Mouse (Mus musculus) midbrain, embryonic 12.5 days (tissue): ENCODE data around the gene Dock2. TPM values are rescaled to one million over a fixed set of nuclear protein-coding genes. Genes with fewer than 3 reads are reported as not detected.
"Not testable (repeated sequence)": the region's sequence is repeated elsewhere in the genome, so short reads cannot be mapped to it uniquely, and the experiment has no call there.

ENCODE experiments used
- ATAC-seq: fragments of 200-750 bp; cut with Nextera tagmentation; 2 replicates; pipeline ENCODE4 v1.8.0; 2017; ENCODE audit warnings: low read depth, moderate TSS enrichment, moderate library complexity; ENCODE audit not compliant: low FRiP score
- H3K27ac ChIP-seq: fragments of 300-500 bp; sonication (generic); replicated peaks from 2 replicates; pipeline ENCODE4 v1.5.1; 2016; ENCODE audit warnings: mild to moderate bottlenecking
- H3K27me3 ChIP-seq: fragments of 300-500 bp; sonication (generic); 2 replicates; pipeline ENCODE4 v1.6.1; 2016; ENCODE audit warnings: mild to moderate bottlenecking
- H3K36me3 ChIP-seq: fragments of 300-500 bp; sonication (generic); 2 replicates; pipeline ENCODE4 v1.6.1; 2016
- H3K4me1 ChIP-seq: fragments of 300-500 bp; sonication (generic); 2 replicates; pipeline ENCODE4 v1.6.1; 2016
- H3K4me2 ChIP-seq: fragments of 300-500 bp; sonication (generic); replicated peaks from 2 replicates; pipeline ENCODE4 v1.6.1; 2016; ENCODE audit warnings: mild to moderate bottlenecking, moderate library complexity
- H3K4me3 ChIP-seq: fragments of 300-500 bp; sonication (generic); 2 replicates; pipeline ENCODE4 v1.5.1; 2016; ENCODE audit warnings: mild to moderate bottlenecking
- H3K9ac ChIP-seq: fragments of 300-500 bp; sonication (generic); replicated peaks from 2 replicates; pipeline ENCODE4 v1.6.1; 2016; ENCODE audit warnings: mild to moderate bottlenecking, moderate library complexity
- H3K9me3 ChIP-seq: fragments of 300-500 bp; sonication (generic); 2 replicates; pipeline ENCODE4 v1.6.1; 2016; ENCODE audit warnings: mild to moderate bottlenecking
- WGBS: fragments of 180-500 bp; shearing (Covaris S2); methylation state at CpG from one replicate; pipeline ENCODE4 v1.1.7; 2016; 5-methylcytosine and 5-hydroxymethylcytosine counted together
- polyA plus RNA-seq: library from polyadenylated mRNA; unstranded; fragments of >200 nt; fragmentation: Nextera tagmentation; extraction: Ambion mirVana; gene quantifications from 2 replicates; pipeline ENCODE4 v1.2.1, GENCODE M21; 2016

Gene Dock2
- polyA plus RNA-seq = 1.0 and 1.1 TPM in 2 replicates

DNA sequence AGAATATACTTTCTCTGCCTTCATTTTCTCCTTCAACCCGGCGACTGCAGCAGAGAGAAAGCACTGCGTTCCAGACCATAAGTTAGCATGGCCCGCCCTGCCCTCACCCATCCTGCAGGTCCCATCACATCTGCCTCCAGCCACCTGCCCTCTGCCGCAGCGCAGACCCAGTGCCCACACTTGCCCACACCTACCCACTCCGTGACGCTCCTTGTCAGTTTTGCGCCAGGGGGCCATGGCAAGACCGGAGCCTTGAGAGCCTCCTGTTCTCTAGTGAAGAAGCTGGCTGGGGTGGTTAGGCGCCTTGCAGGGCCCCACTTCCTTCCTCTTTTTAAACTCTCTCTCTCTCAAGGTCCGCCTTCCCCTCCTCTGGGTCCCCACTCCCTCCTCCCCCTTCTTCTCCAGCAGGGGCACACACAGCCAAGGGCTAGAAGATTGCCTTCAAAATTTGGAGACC is at the start of gene Dock2:
TSS of gene Dock2 (minus strand) at position 306 of the 457 bp plus-strand sequence.
- Histone ChIP-seq H3K9me3 (no peaks in the 10 kb centered on the region), H3K36me3 (no peaks in the 10 kb centered on the region), H3K27me3 (no peaks in the 10 kb centered on the region), H3K4me3 (no peak within 1 kb of the TSS), H3K4me2 (no peak within 1 kb of the TSS), H3K4me1 (no peaks in the 10 kb centered on the region), H3K27ac (no peak within 1 kb of the TSS), H3K9ac (no peak within 1 kb of the TSS)
- WGBS = 91% methylated on average over 12 of the region's 12 CpGs
- ATAC-seq = no peak

DNA sequence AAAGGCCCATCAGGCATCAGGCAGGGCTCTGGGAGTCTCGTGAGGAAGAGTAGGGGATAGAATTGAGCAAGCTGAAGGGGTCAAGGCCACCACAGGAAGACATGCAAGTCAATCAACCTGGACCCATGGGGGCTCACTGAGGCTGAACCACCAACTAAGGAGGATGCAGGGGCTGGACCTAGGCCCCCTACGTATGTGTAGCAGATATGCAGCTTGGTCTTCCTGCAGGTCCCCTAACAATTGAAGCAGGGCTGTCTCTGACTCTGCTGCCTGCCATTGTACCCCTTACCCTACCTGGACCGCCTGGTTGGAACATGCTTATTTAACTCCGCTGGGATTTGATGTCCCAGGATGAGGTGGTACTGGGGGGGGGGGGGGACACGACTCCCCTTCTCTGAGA is 49.0 kb upstream of the Dock2 start:
- Histone ChIP-seq H3K4me2 (peak overlapping the region; percentile 84), H3K9ac (peak overlapping the region; percentile 72), H3K4me3 (peak overlapping the region; percentile 81), H3K27ac (no peak overlapping the region), H3K27me3 (peaks cover 4% of the 10 kb centered on the region; the same call in 1 of the 2 replicates), H3K4me1 (peaks cover 12% of the 10 kb centered on the region), H3K36me3 (peaks cover 27% of the 10 kb centered on the region), H3K9me3 (no peaks in the 10 kb centered on the region)
- 13% methylated on average over 4 of the region's 5 CpGs for WGBS
- peak; percentile 31 for ATAC-seq

DNA sequence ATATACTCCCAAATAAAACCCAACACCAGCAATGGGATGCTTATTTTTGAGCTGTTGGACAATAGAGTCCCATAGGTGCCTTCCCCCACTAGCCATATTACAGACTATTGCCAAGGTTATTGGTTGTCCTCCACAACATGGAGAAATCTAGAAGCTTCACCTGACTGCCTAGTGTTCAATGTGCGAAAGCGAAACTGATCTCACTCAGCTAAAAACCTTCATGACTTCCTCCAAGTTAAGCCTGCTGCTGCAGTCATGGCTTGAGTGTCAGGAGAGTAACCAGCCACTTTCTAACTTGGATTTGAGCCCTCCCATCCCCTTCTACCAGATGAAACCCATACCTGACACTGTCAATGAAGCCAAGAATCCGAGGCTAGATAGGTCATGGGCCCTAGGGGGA is 44.1 kb upstream of the Dock2 start:
- Histone ChIP-seq H3K4me2 (no peak overlapping the region), H3K4me3 (no peak overlapping the region)

GRCm38 (mm10) chr11:34826940-34827339 is 43.2 kb upstream of the Dock2 start:
- Histone ChIP-seq H3K4me1 (no peaks in the 10 kb centered on the region), H3K36me3 (peaks cover 49% of the 10 kb centered on the region), H3K27ac (no peak overlapping the region), H3K4me3 (no peak overlapping the region), H3K9me3 (no peaks in the 10 kb centered on the region), H3K4me2 (no peak overlapping the region), H3K9ac (no peak overlapping the region), H3K27me3 (no peaks in the 10 kb centered on the region)
- 92% methylated on average over 2 of the region's 2 CpGs for WGBS
- no peak for ATAC-seq

More for the DNA sequence above, 44.1 kb upstream of the Dock2 start:
- Histone ChIP-seq H3K4me1 (peaks cover 6% of the 10 kb centered on the region), H3K27me3 (no peaks in the 10 kb centered on the region), H3K36me3 (peaks cover 43% of the 10 kb centered on the region), H3K9ac (no peak overlapping the region), H3K9me3 (no peaks in the 10 kb centered on the region), H3K27ac (no peak overlapping the region)
- 94% methylated on average over 3 of the region's 3 CpGs for WGBS
- no peak for ATAC-seq

- ATAC-seq = no peak
Measured at GRCm38 (mm10) chr11:34824791-34825190, 41.1 kb upstream of the Dock2 start.

DNA sequence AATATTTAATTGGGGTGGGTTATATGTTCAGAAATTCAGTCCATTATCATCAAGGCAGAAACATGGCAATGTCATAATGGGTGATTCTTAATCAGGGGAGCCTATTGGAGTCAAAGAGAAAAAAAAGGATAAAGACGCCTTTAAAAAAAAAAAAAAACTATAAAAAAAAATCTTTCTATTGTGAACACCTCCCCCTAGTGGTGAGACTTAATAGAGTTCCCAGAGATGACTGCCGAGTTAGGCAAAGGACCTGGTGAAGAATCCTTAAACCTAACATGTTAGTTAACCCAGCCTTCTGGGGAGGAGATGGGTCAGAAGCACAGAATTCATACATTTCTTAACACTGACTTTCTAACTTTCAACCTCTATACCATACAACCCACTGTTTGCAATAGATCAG is 31.1 kb upstream of the Dock2 start:
- peaks cover 53% of the 10 kb centered on the region for H3K36me3 ChIP-seq
- no peaks in the 10 kb centered on the region for H3K4me1 ChIP-seq
- no peaks in the 10 kb centered on the region for H3K9me3 ChIP-seq
- WGBS = 14% methylated on average over 2 of the region's 2 CpGs
- H3K9ac ChIP-seq = no peak overlapping the region
- H3K27me3 ChIP-seq = no peaks in the 10 kb centered on the region
- no peak overlapping the region for H3K4me3 ChIP-seq
- no peak overlapping the region for H3K4me2 ChIP-seq
- no peak overlapping the region for H3K27ac ChIP-seq
- no peak for ATAC-seq

More at GRCm38 (mm10) chr11:34824791-34825190, 41.1 kb upstream of the Dock2 start:
- no peaks in the 10 kb centered on the region for H3K9me3 ChIP-seq
- no peak overlapping the region for H3K4me3 ChIP-seq
- WGBS = 97% methylated on average over 4 of the region's 4 CpGs
- no peak overlapping the region for H3K27ac ChIP-seq
- no peak overlapping the region for H3K9ac ChIP-seq
- peaks cover 51% of the 10 kb centered on the region for H3K36me3 ChIP-seq
- no peaks in the 10 kb centered on the region for H3K4me1 ChIP-seq
- no peaks in the 10 kb centered on the region for H3K27me3 ChIP-seq
- no peak overlapping the region for H3K4me2 ChIP-seq

DNA sequence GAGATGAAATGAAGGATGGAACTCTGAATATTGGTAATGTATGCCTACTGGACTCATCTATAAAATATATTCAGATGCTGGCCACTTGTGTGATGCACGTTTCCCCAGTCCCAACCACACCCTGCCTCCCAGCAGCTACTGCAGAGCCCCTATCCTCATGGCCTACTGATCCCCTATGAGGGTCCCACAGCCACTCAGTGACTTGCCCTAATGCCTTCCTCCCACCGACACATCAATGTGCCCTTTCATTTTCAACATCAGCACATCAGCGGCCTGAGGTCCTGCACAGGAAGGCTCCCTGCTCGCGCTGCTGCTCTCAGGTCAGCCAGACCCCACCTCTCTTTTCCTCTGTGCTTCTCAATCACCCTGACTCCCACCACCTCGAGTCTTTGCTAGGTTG is 30.6 kb upstream of the Dock2 start:
- Histone ChIP-seq H3K27ac (no peak overlapping the region), H3K27me3 (no peaks in the 10 kb centered on the region), H3K4me2 (no peak overlapping the region), H3K9ac (no peak overlapping the region), H3K36me3 (peaks cover 53% of the 10 kb centered on the region), H3K4me1 (no peaks in the 10 kb centered on the region), H3K4me3 (no peak overlapping the region), H3K9me3 (no peaks in the 10 kb centered on the region)
- WGBS = 93% methylated on average over 6 of the region's 6 CpGs
- no peak for ATAC-seq

DNA sequence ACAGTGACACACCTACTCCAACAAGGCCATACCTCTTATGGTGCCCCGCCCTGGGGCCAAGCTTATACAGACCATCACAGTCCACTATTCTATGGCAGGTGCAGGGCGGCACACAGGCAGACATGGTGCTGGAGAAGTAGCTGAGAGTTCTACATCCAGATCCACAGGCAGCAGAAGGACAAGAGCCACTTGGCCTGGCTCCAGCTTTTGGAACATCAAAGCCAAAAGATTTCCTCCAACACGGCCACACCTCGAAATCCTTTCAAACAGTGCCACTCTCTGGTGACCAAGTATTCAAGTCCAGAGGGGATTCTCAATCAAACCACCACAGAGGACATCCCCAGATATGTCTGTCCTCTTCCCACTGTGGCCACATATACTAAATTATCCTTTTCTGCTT is 21.3 kb upstream of the Dock2 start:
- H3K9ac ChIP-seq, H3K27ac ChIP-seq, H3K4me1 ChIP-seq, H3K4me2 ChIP-seq, ATAC-seq, H3K27me3 ChIP-seq, H3K36me3 ChIP-seq, H3K4me3 ChIP-seq, H3K9me3 ChIP-seq: not testable (repeated sequence)
- whole genome bisulfite sequencing = 86% methylated on average over 4 of the region's 4 CpGs

DNA sequence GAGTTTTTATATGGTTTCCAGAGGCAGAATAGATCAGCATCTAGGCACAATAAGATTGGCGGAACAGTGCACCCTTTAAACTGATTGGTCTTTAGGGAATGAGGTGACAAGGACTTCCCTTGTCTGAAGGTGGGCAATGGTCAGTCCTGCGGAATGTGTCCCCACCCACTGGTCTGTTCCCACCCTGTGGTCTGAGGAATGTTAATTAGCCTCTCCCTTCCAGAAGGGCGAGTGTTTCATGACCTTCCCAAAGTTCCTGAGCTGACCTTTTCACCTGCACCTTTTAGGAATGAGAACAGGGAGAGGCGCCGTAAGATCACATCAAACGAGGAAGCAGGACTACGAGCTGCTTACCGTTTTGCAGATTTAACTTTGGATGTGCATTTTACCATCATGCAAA is 14.4 kb upstream of the Dock2 start:
- not testable (repeated sequence) for H3K4me2 ChIP-seq, H3K36me3 ChIP-seq, H3K9ac ChIP-seq, H3K27ac ChIP-seq, H3K27me3 ChIP-seq, H3K4me1 ChIP-seq, ATAC-seq, H3K9me3 ChIP-seq, H3K4me3 ChIP-seq
- 68% methylated on average over 8 of the region's 8 CpGs for WGBS

DNA sequence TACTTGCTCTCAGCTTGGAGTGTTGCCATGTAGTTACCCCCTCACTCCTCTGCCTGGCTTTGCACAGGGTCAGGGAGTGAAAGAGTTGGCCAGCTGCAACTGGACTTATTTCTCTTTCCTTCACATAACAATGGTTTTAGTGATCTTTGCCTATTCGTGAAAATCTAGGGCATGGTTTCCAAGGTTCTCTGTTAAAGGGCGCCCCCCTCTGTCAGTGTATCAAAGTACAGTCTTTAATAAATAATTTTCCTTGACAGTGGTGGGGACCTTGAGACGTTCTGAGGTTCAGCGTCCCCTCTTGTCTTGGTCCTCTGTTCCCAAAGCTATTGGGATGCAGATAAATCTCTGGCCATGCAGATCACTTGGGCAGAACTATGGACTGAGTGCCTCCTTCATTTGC is 12.4 kb upstream of the Dock2 start:
- no peak for ATAC-seq

GRCm38 (mm10) chr11:34791872-34792271 is 8.2 kb upstream of the Dock2 start:
- H3K4me2 ChIP-seq = no peak overlapping the region
- H3K9ac ChIP-seq = no peak overlapping the region
- no peak overlapping the region for H3K4me3 ChIP-seq
- no peaks in the 10 kb centered on the region for H3K4me1 ChIP-seq
- no peaks in the 10 kb centered on the region for H3K27me3 ChIP-seq
- no peaks in the 10 kb centered on the region for H3K9me3 ChIP-seq
- no peak overlapping the region for H3K27ac ChIP-seq
- 75% methylated on average over 8 of the region's 8 CpGs for WGBS
- no peak for ATAC-seq
- no peaks in the 10 kb centered on the region for H3K36me3 ChIP-seq

More for the DNA sequence above, 12.4 kb upstream of the Dock2 start:
- Histone ChIP-seq H3K4me3 (no peak overlapping the region), H3K9me3 (no peaks in the 10 kb centered on the region), H3K36me3 (no peaks in the 10 kb centered on the region), H3K4me1 (no peaks in the 10 kb centered on the region), H3K27me3 (no peaks in the 10 kb centered on the region), H3K9ac (no peak overlapping the region), H3K27ac (no peak overlapping the region), H3K4me2 (no peak overlapping the region)
- WGBS = 23% methylated on average over 4 of the region's 4 CpGs

DNA sequence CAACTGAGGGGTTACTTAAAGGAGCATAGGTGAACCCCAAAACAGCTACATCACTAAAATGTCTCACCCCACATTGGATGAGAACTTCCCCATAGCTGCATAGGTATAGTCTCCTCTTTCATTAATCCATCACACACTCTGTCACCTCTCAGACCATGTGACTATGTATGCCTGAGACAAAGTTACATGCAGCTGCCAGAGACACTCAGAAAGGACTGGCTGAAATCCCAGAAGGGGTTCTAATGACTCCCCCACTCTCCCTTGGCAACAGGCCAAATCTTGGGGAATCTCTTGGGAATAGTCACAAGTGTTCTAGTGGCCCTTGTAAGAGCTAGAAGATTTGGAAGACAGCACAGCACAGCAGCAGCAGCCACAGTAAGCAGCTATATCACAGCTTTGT is 1.2 kb upstream of the Dock2 start:
- no peak overlapping the region for H3K9ac ChIP-seq
- H3K27ac ChIP-seq = no peak overlapping the region
- H3K4me2 ChIP-seq = no peak overlapping the region
- no peaks in the 10 kb centered on the region for H3K9me3 ChIP-seq
- H3K27me3 ChIP-seq = no peaks in the 10 kb centered on the region
- H3K4me1 ChIP-seq = no peaks in the 10 kb centered on the region
- no peak for ATAC-seq
- no peak overlapping the region for H3K4me3 ChIP-seq
- H3K36me3 ChIP-seq = no peaks in the 10 kb centered on the region
